Mouse (Mus musculus): ENCODE measurements at regions not wholly inside any gene's neighbourhood (a gene's known extent, or its start where the extent isn't known, plus 50 kb on each side); places are given as distances from the start of the nearest gene placed in this dataset.

- TF ChIP-seq POLR2A (IDR thresholded peaks at IDR 0.05; ENCODE audit: extremely low read depth, insufficient read depth, low read length) (no peak), CTCF (IDR thresholded peaks at IDR 0.05; ENCODE audit: extremely low read depth, insufficient read depth, low read length) (no peak)
These were observed 137.8 kb downstream of the Usp31 start for GRCm38 (mm10) chr7:121569248-121569647.
